Comparison of ENCODE assay signal across 8 mouse cellular contexts in the genomic region with DNA sequence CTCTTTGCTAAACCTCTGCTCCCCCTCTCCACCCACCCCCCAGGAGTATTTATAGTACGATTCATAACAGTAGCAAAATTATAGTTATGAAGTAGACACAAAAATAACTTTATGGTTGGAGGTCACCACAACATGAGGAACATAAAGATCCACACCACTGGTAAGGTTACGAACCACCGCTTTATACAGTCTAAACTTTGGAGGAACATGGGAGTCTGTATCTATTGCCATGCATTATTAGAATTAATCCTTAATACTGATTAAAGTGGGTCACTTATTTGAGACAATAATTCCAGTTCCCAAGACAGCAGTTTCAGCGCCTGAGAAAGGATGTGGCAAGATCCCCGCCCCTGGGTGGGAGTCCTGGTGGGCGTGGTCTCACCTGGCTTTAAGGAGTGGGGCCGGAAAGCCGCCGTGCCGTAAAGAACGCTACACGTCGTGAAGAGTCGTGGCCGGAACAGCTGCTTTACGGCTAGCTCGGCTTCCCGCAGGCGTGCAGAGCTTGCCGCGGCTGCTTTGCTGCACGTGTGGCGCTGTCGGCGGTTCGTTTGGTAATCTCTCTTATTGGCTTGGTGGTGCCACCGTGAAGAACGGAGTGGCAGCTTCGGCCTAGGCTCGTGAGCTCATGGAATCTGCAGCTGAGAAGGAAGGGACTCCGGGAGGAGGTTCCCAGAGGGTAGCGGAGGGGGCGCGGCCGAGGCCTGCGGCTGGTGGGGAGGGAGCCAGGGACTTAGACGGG. TPM values are rescaled to one million over a fixed set of nuclear protein-coding genes. Genes with fewer than 3 reads are reported as not detected.
A peak's percentile ranks its signal among the peaks of the same experiment; 100 is the strongest.
DNase-seq lines count a peak whose midpoint lies in the region; ATAC-seq and TF ChIP-seq lines count a peak whose summit lies in the region.

A gene (plus strand): TSS at position 463 of the 739 bp plus-strand sequence.

- TF ChIP-seq CTCF in CH12.LX (conservative IDR thresholded peaks at IDR 0.05 in 1 of 2, IDR thresholded peaks at IDR 0.05 in 1 of 2; ENCODE audit: low read depth in 2 of 2, low read length in 2 of 2) = peak in 1 of 2 experiments; percentile 17; a peak in 2 of 4 replicates

- H3K27ac ChIP-seq in CH12.LX (ENCODE audit: insufficient read depth, low read depth) = no peak within 1 kb of the TSS
- H3K27ac ChIP-seq in forebrain, embryonic 11.5 days (ENCODE audit: low read depth, low read length) = no peak within 1 kb of the TSS
- peak within 1 kb of the TSS; percentile 58; the same call in 1 of the 2 replicates for H3K27ac ChIP-seq in heart, embryonic 16.5 days (ENCODE audit: low read length)
- peak within 1 kb of the TSS; percentile 24; the same call in 1 of the 2 replicates for H3K27ac ChIP-seq in liver, embryonic 15.5 days (replicated peaks)
- H3K27ac ChIP-seq in neural tube, embryonic 12.5 days = no peak within 1 kb of the TSS

- H3K79me2 ChIP-seq in CH12.LX (replicated peaks; ENCODE audit: control insufficient read depth, extremely low read depth, insufficient read depth, poor library complexity, severe bottlenecking) = peaks cover 12% of the 10 kb centered on the region

- in situ Hi-C loops in CH12.LX (cut with MboI; ENCODE audit: low pct_ligation_motif_present, low pct_unique_long_range_greater_than_20kb, low sequenced_read_pairs) = no loop called here

- peak; percentile 98 for TF ChIP-seq POLR2A in CH12.LX (IDR thresholded peaks at IDR 0.05; ENCODE audit: low read depth, low read length)

- H3K9ac ChIP-seq in CH12.LX (ENCODE audit: insufficient read depth, low read depth) = peak within 1 kb of the TSS; percentile 63
- peak within 1 kb of the TSS; percentile 73 for H3K9ac ChIP-seq in forebrain, embryonic 11.5 days (ENCODE audit: low read length)
- peak within 1 kb of the TSS; percentile 75 for H3K9ac ChIP-seq in heart, embryonic 16.5 days (ENCODE audit: low read length)
- peak within 1 kb of the TSS; percentile 64 for H3K9ac ChIP-seq in liver, embryonic 15.5 days
- H3K9ac ChIP-seq in neural tube, embryonic 12.5 days = peak within 1 kb of the TSS; percentile 61

- DNase-seq in CH12.LX (ENCODE audit: extremely low read depth) = peak; percentile 99
- peak; percentile 81 for DNase-seq in c-Kit-positive CD71-positive TER-119-negative erythroid progenitor cells, embryonic 14.5 days (ENCODE audit: low read depth)
- DNase-seq in forebrain, embryonic 11.5 days (ENCODE audit: low spot score) = peak; percentile 95
- peak; percentile 96 for DNase-seq in kidney, postnatal 36 days
- DNase-seq in telencephalon, adult 2 months (ENCODE audit: low read depth, low spot score) = peak; percentile 94

- H3K36me3 ChIP-seq in CH12.LX (replicated peaks in 1 of 2; ENCODE audit: control insufficient read depth in 1 of 2, insufficient read depth in 1 of 2, low read length in 1 of 2) = peaks cover 23 to 34% of the 10 kb centered on the region in 2 experiments
- H3K36me3 ChIP-seq in forebrain, embryonic 11.5 days (ENCODE audit: control insufficient read depth, insufficient read depth, low read length) = peaks cover 7% of the 10 kb centered on the region; the same call in 1 of the 2 replicates
- H3K36me3 ChIP-seq in heart, embryonic 16.5 days (ENCODE audit: control insufficient read depth, insufficient read depth) = peaks cover 15% of the 10 kb centered on the region
- peaks cover 15% of the 10 kb centered on the region for H3K36me3 ChIP-seq in liver, embryonic 15.5 days (replicated peaks)
- peaks cover 23% of the 10 kb centered on the region for H3K36me3 ChIP-seq in neural tube, embryonic 12.5 days

- peaks cover 4 to 25% of the 10 kb centered on the region in 2 experiments; a peak in 2 of 4 replicates for H3K4me1 ChIP-seq in CH12.LX (ENCODE audit: control insufficient read depth in 1 of 2, insufficient read depth in 2 of 2)
- 0 out of 2 replicates have a peak, but pooled peaks cover 3% of the 10 kb centered on the region for H3K4me1 ChIP-seq in forebrain, embryonic 11.5 days (replicated peaks; ENCODE audit: control insufficient read depth, insufficient read depth, low read length)
- peaks cover 12% of the 10 kb centered on the region for H3K4me1 ChIP-seq in heart, embryonic 16.5 days (ENCODE audit: control insufficient read depth, insufficient read depth, low read length)
- H3K4me1 ChIP-seq in liver, embryonic 15.5 days (replicated peaks) = peaks cover 27% of the 10 kb centered on the region
- peaks cover 8% of the 10 kb centered on the region for H3K4me1 ChIP-seq in neural tube, embryonic 12.5 days

- TF ChIP-seq RAD21 in CH12.LX (IDR thresholded peaks at IDR 0.05; ENCODE audit: low read depth, low read length) = no peak

- TF ChIP-seq EP300 in CH12.LX (IDR thresholded peaks at IDR 0.05; ENCODE audit: low read length) = no peak

- ATAC-seq in forebrain, embryonic 11.5 days (replicated peaks; ENCODE audit: low FRiP score) = peak; percentile 89
- ATAC-seq in heart, embryonic 16.5 days (replicated peaks; ENCODE audit: extremely low read depth, insufficient read depth, low FRiP score) = peak; percentile 83
- peak; percentile 86 for ATAC-seq in liver, embryonic 15.5 days (ENCODE audit: insufficient read depth)
- ATAC-seq in neural tube, embryonic 12.5 days (ENCODE audit: low FRiP score, low read depth) = peak; percentile 91

- whole genome bisulfite sequencing in forebrain, embryonic 11.5 days = 5% methylated on average over 37 of the region's 37 CpGs
- WGBS in heart, embryonic 16.5 days = 5% methylated on average over 37 of the region's 37 CpGs
- 5% methylated on average over 37 of the region's 37 CpGs for WGBS in liver, embryonic 15.5 days (ENCODE audit: insufficient replicate concordance)
- 6% methylated on average over 37 of the region's 37 CpGs for WGBS in neural tube, embryonic 12.5 days

- H3K27me3 ChIP-seq in CH12.LX (replicated peaks) = no peaks in the 10 kb centered on the region
- no peaks in the 10 kb centered on the region for H3K27me3 ChIP-seq in forebrain, embryonic 11.5 days (ENCODE audit: control insufficient read depth, insufficient read depth, low read length)
- no peaks in the 10 kb centered on the region for H3K27me3 ChIP-seq in heart, embryonic 16.5 days (ENCODE audit: control insufficient read depth, insufficient read depth, low read length)
- no peaks in the 10 kb centered on the region for H3K27me3 ChIP-seq in liver, embryonic 15.5 days
- H3K27me3 ChIP-seq in neural tube, embryonic 12.5 days (replicated peaks) = no peaks in the 10 kb centered on the region

- dilution Hi-C loops in CH12.LX (cut with MboI; ENCODE audit: extremely low pct_ligation_motif_present, extremely low pct_unique_long_range_greater_than_20kb, low sequenced_read_pairs) = no loop called here

- H3K9me3 ChIP-seq in CH12.LX (replicated peaks; ENCODE audit: low read length) = no peaks in the 10 kb centered on the region
- H3K9me3 ChIP-seq in forebrain, embryonic 11.5 days (ENCODE audit: control insufficient read depth, low read length) = no peaks in the 10 kb centered on the region
- H3K9me3 ChIP-seq in heart, embryonic 16.5 days (replicated peaks; ENCODE audit: control insufficient read depth, low read length) = no peaks in the 10 kb centered on the region
- H3K9me3 ChIP-seq in liver, embryonic 15.5 days (replicated peaks) = no peaks in the 10 kb centered on the region
- H3K9me3 ChIP-seq in neural tube, embryonic 12.5 days = no peaks in the 10 kb centered on the region

- H3K4me3 ChIP-seq in CH12.LX (replicated peaks in 1 of 3; ENCODE audit: low read depth in 2 of 3, low read length in 2 of 3, poor library complexity in 1 of 3) = peak within 1 kb of the TSS; percentile 62 to 96 (median 85)
- peak within 1 kb of the TSS; percentile 80 for H3K4me3 ChIP-seq in forebrain, embryonic 11.5 days (ENCODE audit: low read depth, low read length)
- H3K4me3 ChIP-seq in heart, embryonic 16.5 days (ENCODE audit: low read length) = peak within 1 kb of the TSS; percentile 70
- peak within 1 kb of the TSS; percentile 70 for H3K4me3 ChIP-seq in liver, embryonic 15.5 days (replicated peaks)
- H3K4me3 ChIP-seq in neural tube, embryonic 12.5 days = peak within 1 kb of the TSS; percentile 69

- H3K4me2 ChIP-seq in CH12.LX (ENCODE audit: insufficient read depth, low read depth, poor library complexity, severe bottlenecking) = peak within 1 kb of the TSS; percentile 78
- H3K4me2 ChIP-seq in forebrain, embryonic 11.5 days (ENCODE audit: low read depth, low read length, severe bottlenecking) = peak within 1 kb of the TSS; percentile 88
- H3K4me2 ChIP-seq in heart, embryonic 16.5 days (ENCODE audit: low read depth, low read length) = peak within 1 kb of the TSS; percentile 90
- peak within 1 kb of the TSS; percentile 85 for H3K4me2 ChIP-seq in liver, embryonic 15.5 days
- H3K4me2 ChIP-seq in neural tube, embryonic 12.5 days (replicated peaks) = peak within 1 kb of the TSS; percentile 75

TF ChIP-seq in CH12.LX, 34 proteins besides CTCF, POLR2A, EP300 and RAD21 (continues in another document):
- TF ChIP-seq RCOR1 (conservative IDR thresholded peaks at IDR 0.05; ENCODE audit: low read depth, low read length) (peak; percentile 51; the same call in 1 of the 2 replicates), ETS1 (conservative IDR thresholded peaks at IDR 0.05; ENCODE audit: low read depth, low read length) (peak; percentile 76), MAZ (IDR thresholded peaks at IDR 0.05; ENCODE audit: low read depth, low read length) (peak; percentile 80), TCF12 (IDR thresholded peaks at IDR 0.05; ENCODE audit: low read depth, low read length) (peak; percentile 89), TBP (conservative IDR thresholded peaks at IDR 0.05; ENCODE audit: low read depth, low read length) (peak; percentile 90), NRF1 (IDR thresholded peaks at IDR 0.05; ENCODE audit: low read depth, low read length) (peak; percentile 71), ZKSCAN1 (IDR thresholded peaks at IDR 0.05; ENCODE audit: borderline replicate concordance, low read depth, low read length) (no peak), MYC (IDR thresholded peaks at IDR 0.05; ENCODE audit: low read depth, low read length) (peak; percentile 99), JUN (IDR thresholded peaks at IDR 0.05; ENCODE audit: insufficient read depth, low read depth, low read length) (no peak), ZC3H11A (IDR thresholded peaks at IDR 0.05; ENCODE audit: low read depth, low read length) (no peak), MXI1 (IDR thresholded peaks at IDR 0.05; ENCODE audit: low read depth, low read length) (peak; percentile 100), USF1 (IDR thresholded peaks at IDR 0.05; ENCODE audit: low read depth, low read length) (no peak), ZMIZ1 (IDR thresholded peaks at IDR 0.05; ENCODE audit: low read depth, low read length) (peak; percentile 90), CHD2 (IDR thresholded peaks at IDR 0.05; ENCODE audit: low read length) (no peak; the same call in 1 of the 2 replicates)

RNA-seq across cellular contexts. Expression of the gene that starts here (rescaled TPM):
- total RNA-seq in CH12.LX (2012; rRNA removed) = 54.4 and 73.3 TPM in 2 replicates
- 58.6 and 67.1 TPM in 2 replicates for total RNA-seq in CH12.LX (2014; rRNA removed)
- polyA plus RNA-seq in CH12.LX (2012; ENCODE audit: insufficient read length, low read depth) = 188 and 208 TPM in 2 replicates
- polyA plus RNA-seq in forebrain, embryonic 11.5 days (2014; fragmentation: Nextera tagmentation; extraction: Ambion mirVana) = 39.3 and 40.3 TPM in 2 replicates
- 19.3 and 25.4 TPM in 2 replicates for polyA plus RNA-seq in heart, embryonic 16.5 days (2015; fragmentation: Nextera tagmentation; extraction: Ambion mirVana)
- polyA plus RNA-seq in liver, embryonic 15.5 days (2015; fragmentation: Nextera tagmentation; extraction: Ambion mirVana) = 10.1 and 10.6 TPM in 2 replicates
- polyA plus RNA-seq in neural tube, embryonic 12.5 days (2016; fragmentation: Nextera tagmentation; extraction: Ambion mirVana) = 38.4 and 40.4 TPM in 2 replicates

Comparison
In these comparisons a context has a peak if more than half of its experiments do, and no peak if none do; other contexts are left out.
1. H3K27ac ChIP-seq: peak in heart, embryonic 16.5 days (single experiment) and liver, embryonic 15.5 days (single experiment); none in CH12.LX (single experiment), forebrain, embryonic 11.5 days (single experiment) and neural tube, embryonic 12.5 days (single experiment).
2. Peak in every context shown above with its lines, with median percentiles within 50 percentile points of each other: DNase-seq, H3K4me2 ChIP-seq, H3K4me3 ChIP-seq, H3K9ac ChIP-seq and ATAC-seq.